ENCODE assay signal across 9 mouse cellular contexts in genomic region chr14:121878859-121879206, GRCm38 (mm10). TPM values are rescaled to one million over a fixed set of nuclear protein-coding genes. Genes with fewer than 3 reads are reported as not detected.
A peak's percentile ranks its signal among the peaks of the same experiment; 100 is the strongest.
DNase-seq lines count a peak whose midpoint lies in the region; ATAC-seq and TF ChIP-seq lines count a peak whose summit lies in the region.
"Had no signal": no experiment of that assay in that cellular context is flagged by ENCODE, and none has a peak within 500 bp of the region (broad histone marks: within the 10 kb centered on the region; RNA-seq: fewer than 3 reads in every experiment).

No protein-coding gene starts in this region.

- peak overlapping the region; percentile 99 for H3K4me2 ChIP-seq in heart, embryonic 16.5 days (ENCODE audit: low read depth, low read length)
- H3K4me2 ChIP-seq in hindbrain, embryonic 12.5 days (replicated peaks) = peak overlapping the region; percentile 94

- DNase-seq in heart, postnatal 36 days = no peak
- DNase-seq in midbrain, embryonic 10.5 days (ENCODE audit: low spot score) = no peak
- DNase-seq in gastrocnemius, postnatal 25 days = no peak
- no peak for DNase-seq in layer of hippocampus, adult 11-12 months (ENCODE audit: low spot score)
- no peak for DNase-seq in gastrocnemius, adult 18-20 months (ENCODE audit: low spot score)

- intact Hi-C loops in heart, postnatal 36 days (cut with DNase I) = no loop called here

- no peaks in the 10 kb centered on the region for H3K9me3 ChIP-seq in heart, embryonic 16.5 days (replicated peaks; ENCODE audit: control insufficient read depth, low read length)
- H3K9me3 ChIP-seq in hindbrain, embryonic 12.5 days (replicated peaks) = no peaks in the 10 kb centered on the region
- no peaks in the 10 kb centered on the region for H3K9me3 ChIP-seq in midbrain, embryonic 10.5 days (replicated peaks)

- H3K4me1 ChIP-seq in heart, embryonic 16.5 days (ENCODE audit: control insufficient read depth, insufficient read depth, low read length) = peaks cover 15% of the 10 kb centered on the region
- peaks cover 3% of the 10 kb centered on the region for H3K4me1 ChIP-seq in bone marrow, adult 2 months (ENCODE audit: control insufficient read depth, insufficient read depth, low read length)
- peaks cover 17% of the 10 kb centered on the region for H3K4me1 ChIP-seq in hindbrain, embryonic 12.5 days
- H3K4me1 ChIP-seq in midbrain, embryonic 10.5 days = peaks cover 28% of the 10 kb centered on the region

- peak; percentile 38 for ATAC-seq in heart, embryonic 16.5 days (replicated peaks; ENCODE audit: extremely low read depth, insufficient read depth, low FRiP score)
- ATAC-seq in hindbrain, embryonic 12.5 days (ENCODE audit: low FRiP score) = no peak

- peak overlapping the region; percentile 98 for H3K9ac ChIP-seq in heart, embryonic 16.5 days (ENCODE audit: low read length)
- H3K9ac ChIP-seq in hindbrain, embryonic 12.5 days = peak overlapping the region; percentile 85

- H3K4me3 ChIP-seq in heart, embryonic 16.5 days (ENCODE audit: low read length) = peak overlapping the region; percentile 97
- peak overlapping the region; percentile 96 for H3K4me3 ChIP-seq in bone marrow, adult 2 months (replicated peaks; ENCODE audit: control insufficient read depth, low read depth, low read length)
- H3K4me3 ChIP-seq in hindbrain, embryonic 12.5 days = peak overlapping the region; percentile 72
- H3K4me3 ChIP-seq in midbrain, embryonic 10.5 days = peak overlapping the region; percentile 98

- no peak for TF ChIP-seq POLR2A in bone marrow, adult 2 months (IDR thresholded peaks at IDR 0.05; ENCODE audit: borderline replicate concordance, control insufficient read depth, low read depth, low read length)

- under 1% methylated on average over 27 of the region's 27 CpGs for WGBS in heart, embryonic 16.5 days
- WGBS in bone marrow, adult 2 months = under 1% methylated on average over 27 of the region's 27 CpGs
- WGBS in hindbrain, embryonic 12.5 days = under 1% methylated on average over 26 of the region's 27 CpGs
- under 1% methylated on average over 27 of the region's 27 CpGs for WGBS in midbrain, embryonic 10.5 days

- no peaks in the 10 kb centered on the region for H3K27me3 ChIP-seq in heart, embryonic 16.5 days (ENCODE audit: control insufficient read depth, insufficient read depth, low read length)
- no peaks in the 10 kb centered on the region for H3K27me3 ChIP-seq in hindbrain, embryonic 12.5 days
- H3K27me3 ChIP-seq in midbrain, embryonic 10.5 days (ENCODE audit: low read depth, poor library complexity, severe bottlenecking) = no peaks in the 10 kb centered on the region

- TF ChIP-seq CTCF in bone marrow, adult 2 months (IDR thresholded peaks at IDR 0.05; ENCODE audit: control insufficient read depth, insufficient read depth, low read length) = no peak

- H3K36me3 ChIP-seq in heart, embryonic 16.5 days (ENCODE audit: control insufficient read depth, insufficient read depth) = no peaks in the 10 kb centered on the region
- H3K36me3 ChIP-seq in hindbrain, embryonic 12.5 days = 0 out of 2 replicates have a peak, but pooled peaks cover 4% of the 10 kb centered on the region
- H3K36me3 ChIP-seq in midbrain, embryonic 10.5 days = no peaks in the 10 kb centered on the region

- peak overlapping the region; percentile 77 for H3K27ac ChIP-seq in heart, embryonic 16.5 days (ENCODE audit: low read length)
- H3K27ac ChIP-seq in bone marrow, adult 2 months (ENCODE audit: control insufficient read depth, insufficient read depth, low read depth, low read length, poor library complexity) = peak overlapping the region; percentile 84
- peak overlapping the region; percentile 53 for H3K27ac ChIP-seq in hindbrain, embryonic 12.5 days
- H3K27ac ChIP-seq in midbrain, embryonic 10.5 days (replicated peaks) = peak overlapping the region; percentile 95

RNA-seq across cellular contexts. Expression of gene Ubac2, which starts 0.4 kb away (rescaled TPM):
- polyA plus RNA-seq in heart, embryonic 16.5 days (2015; fragmentation: Nextera tagmentation; extraction: Ambion mirVana) = 48.3 and 53.8 TPM in 2 replicates
- total RNA-seq in heart, postnatal 36 days (2021) = 10 to 100 TPM; 26.6 to 29.1 TPM
- polyA plus RNA-seq in bone marrow, adult 2 months (2011; ENCODE audit: insufficient read depth, insufficient read length, low replicate concordance, missing spikeins) = 9.4 and 21.6 TPM in 2 replicates
- 60.0 and 60.3 TPM in 2 replicates for polyA plus RNA-seq in hindbrain, embryonic 12.5 days (2016; fragmentation: Nextera tagmentation; extraction: Ambion mirVana)
- 76.6 and 78.3 TPM in 2 replicates for polyA plus RNA-seq in midbrain, embryonic 10.5 days (2016; fragmentation: Nextera tagmentation; extraction: Ambion mirVana)
- total RNA-seq in gastrocnemius, postnatal 25 days (2021) = 10 to 100 TPM; 22.9 to 24.4 TPM
- total RNA-seq in gastrocnemius, adult 18-20 months (2021) = 10 to 100 TPM; 25.5 to 32.9 TPM

RNA-seq across cellular contexts. Expression of gene Gpr18, which starts 36.7 kb away (rescaled TPM):
- polyA plus RNA-seq in heart, embryonic 16.5 days (2015; fragmentation: Nextera tagmentation; extraction: Ambion mirVana) = 0.22 and 1.00 TPM in 2 replicates
- total RNA-seq in heart, postnatal 36 days (2021) = under 1 TPM; 0.33 to 0.46 TPM
- 2.8 and 3.4 TPM in 2 replicates for polyA plus RNA-seq in bone marrow, adult 2 months (2011; ENCODE audit: insufficient read depth, insufficient read length, low replicate concordance, missing spikeins)
- polyA plus RNA-seq in hindbrain, embryonic 12.5 days (2016; fragmentation: Nextera tagmentation; extraction: Ambion mirVana) = 0.21 TPM in 1 of 2 replicates, not detected in the other
- polyA plus RNA-seq in midbrain, embryonic 10.5 days (2016; fragmentation: Nextera tagmentation; extraction: Ambion mirVana) = 0.07 and 0.20 TPM in 2 replicates
- total RNA-seq in gastrocnemius, postnatal 25 days (2021) = not detected
- not detected for total RNA-seq in gastrocnemius, adult 18-20 months (2021)
- total RNA-seq: left cerebral cortex, postnatal 14 days had no signal
